13 mouse cellular contexts compared by ENCODE assay signal in the genomic region with DNA sequence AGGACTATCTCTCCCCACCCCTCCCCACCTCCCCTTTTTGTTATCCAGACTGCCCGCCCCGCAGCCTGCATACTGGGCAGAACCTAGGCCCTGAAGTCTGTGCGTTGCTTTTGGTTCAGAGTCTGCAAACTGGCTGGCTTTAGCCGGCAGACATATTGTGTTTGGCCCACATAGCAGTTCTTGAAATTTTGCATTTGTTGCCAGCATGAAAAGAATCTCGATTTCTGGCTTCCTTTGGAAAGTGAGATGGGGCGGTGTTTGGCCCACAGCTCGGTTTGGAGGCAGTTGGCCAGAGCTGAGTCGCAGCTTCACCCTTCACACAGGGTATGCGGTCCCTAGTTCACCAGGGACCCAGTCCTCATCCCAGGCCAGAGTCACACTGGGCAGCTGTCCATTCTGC.
DNase-seq lines count a peak whose midpoint lies in the region; ATAC-seq and TF ChIP-seq lines count a peak whose summit lies in the region.
"Had no signal": no experiment of that assay in that cellular context is flagged by ENCODE, and none has a peak within 500 bp of the region (broad histone marks: within the 10 kb centered on the region; RNA-seq: fewer than 3 reads in every experiment).

No protein-coding gene starts in this region.

- DNase-seq in heart, adult 18-20 months: peak; percentile 53
- DNase-seq in lung, adult 2 months: no peak
- no peak for DNase-seq in thymus, postnatal 4 days
- DNase-seq: cerebellum, postnatal 36 days; kidney, postnatal 36 days; midbrain, embryonic 14.5 days had no signal

- no peak for TF ChIP-seq CTCF in lung, adult 2 months (IDR thresholded peaks at IDR 0.05; ENCODE audit: insufficient read depth, low read length)

- H3K27ac ChIP-seq in heart, embryonic 11.5 days (ENCODE audit: low read depth, low read length): no peak overlapping the region
- peak overlapping the region; percentile 73 for H3K27ac ChIP-seq in lung, embryonic 16.5 days (ENCODE audit: low read length)
- peak overlapping the region; percentile 69 for H3K27ac ChIP-seq in embryonic facial prominence, embryonic 15.5 days (replicated peaks)
- peak overlapping the region; percentile 70 for H3K27ac ChIP-seq in limb, embryonic 15.5 days
- no peak overlapping the region for H3K27ac ChIP-seq in neural tube, embryonic 15.5 days (replicated peaks)
- H3K27ac ChIP-seq: hindbrain, embryonic 15.5 days; limb, embryonic 13.5 days had no signal

- no peak for ATAC-seq in heart, embryonic 11.5 days (replicated peaks; ENCODE audit: insufficient number of reproducible peaks, low FRiP score, low TSS enrichment)
- peak; percentile 87 for ATAC-seq in lung, embryonic 16.5 days (ENCODE audit: low read depth)
- no peak for ATAC-seq in embryonic facial prominence, embryonic 15.5 days (ENCODE audit: insufficient number of reproducible peaks, low FRiP score, low TSS enrichment, low read depth)
- no peak for ATAC-seq in limb, embryonic 15.5 days (ENCODE audit: insufficient number of reproducible peaks, low FRiP score, low TSS enrichment, low read depth)
- ATAC-seq in neural tube, embryonic 15.5 days (ENCODE audit: low FRiP score): no peak

- no peak overlapping the region for H3K9ac ChIP-seq in heart, embryonic 11.5 days (ENCODE audit: low read depth, low read length)
- H3K9ac ChIP-seq in lung, embryonic 16.5 days (ENCODE audit: low read length): 0 out of 2 replicates have a peak overlapping the region, but pooled peaks have one; percentile 5
- H3K9ac ChIP-seq in embryonic facial prominence, embryonic 15.5 days: no peak overlapping the region
- no peak overlapping the region for H3K9ac ChIP-seq in limb, embryonic 15.5 days
- H3K9ac ChIP-seq in neural tube, embryonic 15.5 days (replicated peaks): no peak overlapping the region
- H3K9ac ChIP-seq: hindbrain, embryonic 15.5 days; limb, embryonic 13.5 days had no signal

- WGBS in heart, embryonic 11.5 days (ENCODE audit: insufficient replicate concordance): 66% methylated on average over 9 of the region's 9 CpGs
- 44% methylated on average over 9 of the region's 9 CpGs for WGBS in lung, embryonic 16.5 days
- WGBS in lung, adult 2 months: 55% methylated on average over 9 of the region's 9 CpGs
- WGBS in embryonic facial prominence, embryonic 15.5 days: 52% methylated on average over 9 of the region's 9 CpGs
- WGBS in limb, embryonic 15.5 days: 59% methylated on average over 9 of the region's 9 CpGs
- WGBS in neural tube, embryonic 15.5 days: 78% methylated on average over 9 of the region's 9 CpGs

- H3K4me2 ChIP-seq in heart, embryonic 11.5 days: no peak overlapping the region
- H3K4me2 ChIP-seq in lung, embryonic 16.5 days (ENCODE audit: low read depth, low read length): 0 out of 2 replicates have a peak overlapping the region, but pooled peaks have one; percentile 7
- no peak overlapping the region for H3K4me2 ChIP-seq in embryonic facial prominence, embryonic 15.5 days (replicated peaks)
- no peak overlapping the region for H3K4me2 ChIP-seq in limb, embryonic 15.5 days
- H3K4me2 ChIP-seq in neural tube, embryonic 15.5 days: no peak overlapping the region
- H3K4me2 ChIP-seq: hindbrain, embryonic 15.5 days; limb, embryonic 13.5 days had no signal

- no peaks in the 10 kb centered on the region for H3K9me3 ChIP-seq in heart, embryonic 11.5 days (replicated peaks; ENCODE audit: control insufficient read depth, low read length)
- H3K9me3 ChIP-seq in lung, embryonic 16.5 days (ENCODE audit: control insufficient read depth, low read length): no peaks in the 10 kb centered on the region
- H3K9me3 ChIP-seq in embryonic facial prominence, embryonic 15.5 days (replicated peaks): no peaks in the 10 kb centered on the region
- H3K9me3 ChIP-seq in limb, embryonic 15.5 days: no peaks in the 10 kb centered on the region
- H3K9me3 ChIP-seq in neural tube, embryonic 15.5 days (replicated peaks): no peaks in the 10 kb centered on the region
- H3K9me3 ChIP-seq: hindbrain, embryonic 15.5 days; limb, embryonic 13.5 days had no signal

- no peaks in the 10 kb centered on the region for H3K27me3 ChIP-seq in heart, embryonic 11.5 days (ENCODE audit: control insufficient read depth, insufficient read depth, low read length)
- no peaks in the 10 kb centered on the region for H3K27me3 ChIP-seq in lung, embryonic 16.5 days (ENCODE audit: control insufficient read depth, insufficient read depth, low read depth, low read length)
- no peaks in the 10 kb centered on the region for H3K27me3 ChIP-seq in embryonic facial prominence, embryonic 15.5 days
- no peaks in the 10 kb centered on the region for H3K27me3 ChIP-seq in limb, embryonic 15.5 days
- H3K27me3 ChIP-seq in neural tube, embryonic 15.5 days (replicated peaks): no peaks in the 10 kb centered on the region; the same call in 1 of the 2 replicates
- H3K27me3 ChIP-seq: hindbrain, embryonic 15.5 days; limb, embryonic 13.5 days had no signal

- H3K4me3 ChIP-seq in heart, embryonic 11.5 days (ENCODE audit: low read depth, low read length): no peak overlapping the region
- H3K4me3 ChIP-seq in lung, embryonic 16.5 days (ENCODE audit: low read length): no peak overlapping the region
- H3K4me3 ChIP-seq in lung, adult 2 months (replicated peaks; ENCODE audit: extremely low read depth, low read depth, low read length): no peak overlapping the region
- H3K4me3 ChIP-seq in embryonic facial prominence, embryonic 15.5 days (replicated peaks): no peak overlapping the region
- H3K4me3 ChIP-seq in limb, embryonic 15.5 days: no peak overlapping the region
- H3K4me3 ChIP-seq in neural tube, embryonic 15.5 days (replicated peaks): no peak overlapping the region
- H3K4me3 ChIP-seq: hindbrain, embryonic 15.5 days; limb, embryonic 13.5 days had no signal

- H3K36me3 ChIP-seq in heart, embryonic 11.5 days (ENCODE audit: control insufficient read depth, insufficient read depth, low read length): no peaks in the 10 kb centered on the region
- H3K36me3 ChIP-seq in lung, embryonic 16.5 days (ENCODE audit: control insufficient read depth, insufficient read depth, low read length): peaks cover 2% of the 10 kb centered on the region; the same call in 1 of the 2 replicates
- H3K36me3 ChIP-seq in embryonic facial prominence, embryonic 15.5 days: peaks cover 16% of the 10 kb centered on the region
- H3K36me3 ChIP-seq in limb, embryonic 15.5 days: peaks cover 34% of the 10 kb centered on the region
- H3K36me3 ChIP-seq in neural tube, embryonic 15.5 days: peaks cover 13% of the 10 kb centered on the region

- TF ChIP-seq POLR2A in lung, adult 2 months (IDR thresholded peaks at IDR 0.05; ENCODE audit: borderline replicate concordance, extremely low read depth, low read depth, low read length): no peak

- no peaks in the 10 kb centered on the region for H3K4me1 ChIP-seq in heart, embryonic 11.5 days (ENCODE audit: control insufficient read depth, insufficient read depth, low read length)
- H3K4me1 ChIP-seq in lung, embryonic 16.5 days (replicated peaks; ENCODE audit: control insufficient read depth, insufficient read depth, low read length): peaks cover 6% of the 10 kb centered on the region; the same call in 1 of the 2 replicates
- H3K4me1 ChIP-seq in lung, adult 2 months (ENCODE audit: control insufficient read depth, insufficient read depth, low read length): no peaks in the 10 kb centered on the region
- H3K4me1 ChIP-seq in embryonic facial prominence, embryonic 15.5 days: peaks cover 23% of the 10 kb centered on the region
- H3K4me1 ChIP-seq in limb, embryonic 15.5 days: peaks cover 14% of the 10 kb centered on the region
- H3K4me1 ChIP-seq in neural tube, embryonic 15.5 days: no peaks in the 10 kb centered on the region
- H3K4me1 ChIP-seq: hindbrain, embryonic 15.5 days had no signal

Comparison
In these comparisons a context has a peak if more than half of its experiments do, and no peak if none do; other contexts are left out.
1. DNase-seq: peak in heart, adult 18-20 months (2 of 2); none in lung, adult 2 months (single experiment) and thymus, postnatal 4 days (single experiment).
2. H3K27ac ChIP-seq: peak in lung, embryonic 16.5 days (single experiment), embryonic facial prominence, embryonic 15.5 days (single experiment) and limb, embryonic 15.5 days (single experiment); none in heart, embryonic 11.5 days (single experiment) and neural tube, embryonic 15.5 days (single experiment).